Mouse (Mus musculus) stomach, postnatal 0 days (tissue): ENCODE measurements around the gene Nagpa. TPM values are rescaled to one million over a fixed set of nuclear protein-coding genes. Genes with fewer than 3 reads are reported as not detected.

ENCODE experiments used
- ATAC-seq: fragments of 200-750 bp; cut with Nextera tagmentation; 2 replicates; pipeline ENCODE4 v1.8.0; 2017; ENCODE audit not compliant: low FRiP score, low TSS enrichment
- DNase-seq: peaks from one replicate; pipeline ENCODE4 v3.0.0-alpha.2; 2016; ENCODE audit warnings: low spot score
- H3K27ac ChIP-seq: fragments of 300-500 bp; sonication (generic); replicated peaks from 2 replicates; pipeline ENCODE4 v1.5.1; 2014; ENCODE audit warnings: mild to moderate bottlenecking, control low read depth
- H3K27me3 ChIP-seq: fragments of 300-500 bp; sonication (generic); 2 replicates; pipeline ENCODE4 v1.6.1; 2014; ENCODE audit warnings: low read length; ENCODE audit not compliant: control insufficient read depth, insufficient read depth
- H3K36me3 ChIP-seq: fragments of 300-500 bp; sonication (generic); 2 replicates; pipeline ENCODE4 v1.6.1; 2014; ENCODE audit warnings: low read length, mixed read lengths; ENCODE audit not compliant: control insufficient read depth, insufficient read depth
- H3K4me1 ChIP-seq: fragments of 300-500 bp; sonication (generic); replicated peaks from 2 replicates; pipeline ENCODE4 v1.6.1; 2014; ENCODE audit warnings: antibody characterized with exemption; ENCODE audit not compliant: control insufficient read depth, insufficient read depth
- H3K4me2 ChIP-seq: fragments of 300-500 bp; sonication (generic); replicated peaks from 2 replicates; pipeline ENCODE4 v1.6.1; 2014; ENCODE audit warnings: low read depth, mild to moderate bottlenecking, control low read depth, moderate library complexity
- H3K4me3 ChIP-seq: fragments of 300-500 bp; sonication (generic); 2 replicates; pipeline ENCODE4 v1.5.1; 2014; ENCODE audit warnings: low read depth, low read length, control low read depth
- H3K9ac ChIP-seq: fragments of 300-500 bp; sonication (generic); 2 replicates; pipeline ENCODE4 v1.6.1; 2014; ENCODE audit warnings: mild to moderate bottlenecking, low read length, control low read depth, mixed read lengths
- H3K9me3 ChIP-seq: fragments of 300-500 bp; sonication (generic); 2 replicates; pipeline ENCODE4 v1.6.1; 2016; ENCODE audit warnings: low read length; ENCODE audit not compliant: control insufficient read depth
- CTCF ChIP-seq: IDR thresholded peaks from 2 replicates; pipeline ENCODE4 v1.5.1; 2016; ENCODE audit warnings: antibody characterized with exemption, low read depth, mild to moderate bottlenecking, moderate library complexity
- EP300 ChIP-seq: optimal IDR thresholded peaks from 2 replicates; pipeline ENCODE3; 2016; ENCODE audit warnings: antibody characterized with exemption
- WGBS: fragments of 180-500 bp; shearing (Covaris S2); extraction: QIAGEN DNeasy Blood & Tissue Kit; methylation state at CpG from one replicate; pipeline ENCODE4 v1.1.7; 2014; 5-methylcytosine and 5-hydroxymethylcytosine counted together
- polyA plus RNA-seq: library from polyadenylated mRNA; unstranded; fragments of >200 nt; fragmentation: Nextera tagmentation; extraction: Ambion mirVana; gene quantifications from 2 replicates; pipeline ENCODE4 v1.2.1, GENCODE M21; 2015

The Nagpa gene
- 11.2 and 13.0 TPM in 2 replicates for polyA plus RNA-seq

DNA sequence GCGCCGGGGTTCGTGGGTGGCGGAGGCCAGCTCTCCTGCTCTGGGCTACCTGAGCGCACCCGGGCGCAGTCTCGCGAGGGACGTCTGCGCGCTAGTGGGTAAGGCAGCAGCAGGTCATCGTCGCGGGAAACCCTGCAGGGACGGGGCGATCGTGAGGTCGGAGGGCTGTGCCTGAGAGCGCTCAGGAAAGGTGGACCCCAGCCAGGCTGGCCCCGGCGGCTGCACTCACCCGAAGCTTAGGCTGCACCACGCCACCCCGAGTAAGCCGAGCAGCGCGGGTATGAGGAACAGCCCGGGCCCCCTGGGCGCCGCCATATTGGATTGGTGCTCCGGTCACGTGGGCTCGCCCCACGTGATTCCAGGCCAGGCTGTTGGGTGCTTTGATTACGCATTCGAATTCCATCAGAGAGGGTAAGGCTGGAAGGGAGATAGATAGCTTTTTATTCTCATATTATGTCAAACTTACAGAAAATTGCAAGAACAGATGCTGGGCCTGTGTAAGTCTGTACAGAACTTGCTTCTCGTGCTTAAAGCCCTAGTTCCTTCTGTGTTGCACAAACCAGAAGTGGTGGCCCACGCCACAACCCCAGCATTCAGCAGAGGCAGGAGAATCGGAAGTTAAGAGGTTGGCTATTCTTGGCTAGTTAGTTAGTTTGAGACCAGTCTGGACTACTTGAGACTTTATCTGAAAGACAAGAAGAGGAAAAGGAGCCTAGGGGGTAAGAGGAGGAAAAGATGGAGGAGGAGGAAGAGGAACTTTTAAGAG lies at the start of gene Nagpa:
TSS of gene Nagpa (minus strand) at position 345 of the 766 bp plus-strand sequence.
- H3K4me2 ChIP-seq = peak within 1 kb of the TSS; percentile 99
- H3K4me1 ChIP-seq = peaks cover 5% of the 10 kb centered on the region
- DNase-seq (peak; percentile 88), ATAC-seq (peak; percentile 90)
- H3K27ac ChIP-seq = peak within 1 kb of the TSS; percentile 30; the same call in 1 of the 2 replicates
- peak within 1 kb of the TSS; percentile 82 for H3K4me3 ChIP-seq
- peak within 1 kb of the TSS; percentile 66 for H3K9ac ChIP-seq
- WGBS = 4% methylated on average over 37 of the region's 40 CpGs
- no peaks in the 10 kb centered on the region for H3K9me3 ChIP-seq
- no peaks in the 10 kb centered on the region for H3K27me3 ChIP-seq
- H3K36me3 ChIP-seq = peaks cover 2% of the 10 kb centered on the region; the same call in 1 of the 2 replicates
- TF ChIP-seq CTCF (no peak), EP300 (no peak)

DNA sequence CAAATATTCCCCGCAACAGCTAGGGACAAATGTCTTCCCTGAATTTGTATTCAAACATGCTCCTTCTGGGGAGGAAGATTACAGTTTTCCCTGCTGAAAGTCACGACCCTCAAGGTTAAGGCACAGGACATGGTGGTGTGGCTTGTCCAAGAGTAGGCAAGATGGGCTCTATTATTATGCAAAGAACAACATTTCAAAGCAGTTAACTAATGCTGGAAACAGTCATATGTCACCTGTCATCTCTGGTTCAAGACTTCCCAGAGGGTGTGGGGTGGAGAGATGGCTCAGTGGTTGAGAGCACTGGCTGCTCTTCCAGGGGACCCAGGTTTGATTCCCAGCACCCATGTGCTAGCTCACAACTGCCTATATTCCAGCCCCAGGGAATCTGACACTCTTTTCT lies 48.4 kb upstream of the Nagpa start:
- no peak for TF ChIP-seq CTCF
- TF ChIP-seq EP300 = no peak
- no peak overlapping the region for H3K4me3 ChIP-seq
- H3K36me3 ChIP-seq = peaks cover 11% of the 10 kb centered on the region
- WGBS = 92% methylated on average over 2 of the region's 2 CpGs
- H3K27ac ChIP-seq = no peak overlapping the region
- H3K4me1 ChIP-seq = no peaks in the 10 kb centered on the region; the same call in 1 of the 2 replicates
- no peaks in the 10 kb centered on the region for H3K9me3 ChIP-seq
- DNase-seq = no peak
- no peaks in the 10 kb centered on the region for H3K27me3 ChIP-seq
- ATAC-seq = no peak
- H3K9ac ChIP-seq = no peak overlapping the region
- H3K4me2 ChIP-seq = no peak overlapping the region

DNA sequence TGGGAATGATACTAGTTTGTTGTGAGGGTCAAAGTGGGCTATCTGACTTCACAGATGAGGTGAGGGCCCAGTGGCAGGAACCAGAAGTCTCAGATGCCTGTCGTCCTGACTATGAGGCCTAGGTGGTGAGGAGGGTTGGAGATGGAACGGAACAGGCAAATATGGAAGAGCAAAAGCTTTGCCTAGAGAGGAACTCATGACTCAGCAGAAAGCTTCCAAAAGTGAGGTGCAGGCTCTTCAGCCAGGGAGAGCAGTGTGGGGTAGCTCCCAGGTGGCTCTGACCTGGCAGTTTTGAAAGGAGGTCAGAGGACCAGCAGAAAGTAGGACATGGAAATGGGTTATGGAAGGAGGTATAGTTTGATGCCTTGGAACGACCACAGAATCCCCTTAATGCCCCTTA lies 47.1 kb upstream of the Nagpa start:
- TF ChIP-seq CTCF (no peak), EP300 (no peak)
- no peaks in the 10 kb centered on the region for H3K27me3 ChIP-seq
- H3K4me1 ChIP-seq = no peaks in the 10 kb centered on the region; the same call in 1 of the 2 replicates
- no peak overlapping the region for H3K4me3 ChIP-seq
- no peak overlapping the region for H3K4me2 ChIP-seq
- peaks cover 14% of the 10 kb centered on the region for H3K36me3 ChIP-seq
- 90% methylated on average over 3 of the region's 3 CpGs for WGBS
- no peaks in the 10 kb centered on the region for H3K9me3 ChIP-seq
- ATAC-seq = no peak
- DNase-seq = no peak
- no peak overlapping the region for H3K9ac ChIP-seq
- no peak overlapping the region for H3K27ac ChIP-seq

GRCm38 (mm10) chr16:5244411-5244810 lies 40.6 kb upstream of the Nagpa start:
- H3K9ac ChIP-seq = no peak overlapping the region
- peak; percentile 67 for DNase-seq
- no peaks in the 10 kb centered on the region for H3K9me3 ChIP-seq
- H3K27me3 ChIP-seq = no peaks in the 10 kb centered on the region
- no peaks in the 10 kb centered on the region for H3K4me1 ChIP-seq
- no peak overlapping the region for H3K27ac ChIP-seq
- no peak overlapping the region for H3K4me3 ChIP-seq
- 37% methylated on average over 7 of the region's 7 CpGs for WGBS
- H3K4me2 ChIP-seq = no peak overlapping the region
- TF ChIP-seq CTCF (peak; percentile 86), EP300 (no peak)
- peak; percentile 78 for ATAC-seq
- H3K36me3 ChIP-seq = peaks cover 26% of the 10 kb centered on the region

- Histone ChIP-seq H3K4me1 (no peaks in the 10 kb centered on the region), H3K4me3 (no peak overlapping the region), H3K9ac (no peak overlapping the region), H3K27me3 (no peaks in the 10 kb centered on the region), H3K4me2 (no peak overlapping the region), H3K36me3 (peaks cover 24% of the 10 kb centered on the region; the same call in 1 of the 2 replicates), H3K9me3 (no peaks in the 10 kb centered on the region), H3K27ac (no peak overlapping the region)
- ATAC-seq = no peak
- DNase-seq = no peak
- TF ChIP-seq EP300 = no peak
- no peak for TF ChIP-seq CTCF
- WGBS = 88% methylated on average over 6 of the region's 6 CpGs
These were observed 39.1 kb upstream of the Nagpa start for GRCm38 (mm10) chr16:5242882-5243281.

GRCm38 (mm10) chr16:5242355-5242754 lies 38.5 kb upstream of the Nagpa start:
- Histone ChIP-seq H3K9ac (no peak overlapping the region), H3K36me3 (peaks cover 23% of the 10 kb centered on the region; the same call in 1 of the 2 replicates), H3K27me3 (no peaks in the 10 kb centered on the region), H3K4me3 (no peak overlapping the region), H3K4me1 (no peaks in the 10 kb centered on the region), H3K9me3 (no peaks in the 10 kb centered on the region), H3K27ac (no peak overlapping the region), H3K4me2 (no peak overlapping the region)
- WGBS = 91% methylated on average over 4 of the region's 4 CpGs
- DNase-seq = no peak
- TF ChIP-seq EP300 (no peak), CTCF (no peak)
- no peak for ATAC-seq
